Mouse (Mus musculus) bone marrow macrophage, adult 2 months (primary cell): ENCODE data around the gene Map4. TPM values are rescaled to one million over a fixed set of nuclear protein-coding genes. Genes with fewer than 3 reads are reported as not detected.
"Not testable (repeated sequence)": the region's sequence is repeated elsewhere in the genome, so short reads cannot be mapped to it uniquely, and the experiment has no call there.

Experiments used
- H3K27ac ChIP-seq: 2 replicates; pipeline ENCODE4 v1.5.1; 2012; ENCODE audit warnings: low read depth, low read length; ENCODE audit not compliant: insufficient read depth
- H3K4me1 ChIP-seq: 2 replicates; pipeline ENCODE4 v1.6.1; 2012; ENCODE audit warnings: low read length; ENCODE audit not compliant: control insufficient read depth, insufficient read depth
- H3K4me3 ChIP-seq: 2 replicates; pipeline ENCODE4 v1.5.1; 2012; ENCODE audit warnings: mild to moderate bottlenecking, low read length, moderate library complexity; ENCODE audit not compliant: insufficient read depth
- CTCF ChIP-seq: IDR thresholded peaks from 2 replicates; pipeline ENCODE4 v1.5.1; 2012; ENCODE audit warnings: low read depth, mild to moderate bottlenecking, low read length, moderate library complexity
- POLR2A ChIP-seq: IDR thresholded peaks from 2 replicates; pipeline ENCODE4 v1.6.1; 2012; ENCODE audit warnings: mild to moderate bottlenecking, low read depth, low read length, borderline replicate concordance
- polyA plus RNA-seq: library from polyadenylated mRNA; stranded (reverse); fragments of >200 nt; gene quantifications from 2 replicates; pipeline ENCODE4 v1.2.4, GENCODE M21; 2012; ENCODE audit not compliant: missing spikeins, insufficient read depth, insufficient read length

Gene Map4
- polyA plus RNA-seq, 1 experiment = 66.0 TPM

GRCm38 (mm10) chr9:110117779-110118139 is 186.5 kb downstream of the Map4 start, which contains the start of gene Dhx30:
Gene Dhx30, minus strand, starts transcription at chr9:110117830.
- H3K4me3 ChIP-seq = peak within 1 kb of the TSS; percentile 74
- peak within 1 kb of the TSS; percentile 83 for H3K27ac ChIP-seq
- peaks cover 11% of the 10 kb centered on the region for H3K4me1 ChIP-seq
- TF ChIP-seq POLR2A = no peak
- peak; percentile 23; the same call in 1 of the 2 replicates for TF ChIP-seq CTCF

DNA sequence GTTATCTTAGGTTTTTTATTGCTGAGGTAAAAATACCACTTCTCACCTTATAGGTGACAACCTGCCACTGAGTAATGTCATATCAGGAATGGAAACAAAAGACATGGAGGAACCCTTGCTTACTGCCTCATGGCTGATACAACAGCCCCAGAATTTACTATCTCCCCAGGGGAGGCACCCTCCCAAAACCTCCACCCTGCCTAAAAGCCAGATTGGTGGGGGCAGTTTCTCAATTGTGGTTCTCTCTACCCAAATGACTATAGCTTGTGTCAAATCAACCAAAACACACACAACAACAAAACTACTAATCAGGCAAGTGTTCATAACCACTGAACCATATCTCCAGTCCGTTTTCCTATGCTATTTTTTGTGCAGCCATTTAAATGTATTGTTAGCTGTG is 187.0 kb downstream of the Map4 start:
- TF ChIP-seq CTCF = no peak
- TF ChIP-seq POLR2A = no peak
- Histone ChIP-seq H3K4me3 (peak overlapping the region; percentile 74), H3K4me1 (peaks cover 11% of the 10 kb centered on the region), H3K27ac (no peak overlapping the region)

DNA sequence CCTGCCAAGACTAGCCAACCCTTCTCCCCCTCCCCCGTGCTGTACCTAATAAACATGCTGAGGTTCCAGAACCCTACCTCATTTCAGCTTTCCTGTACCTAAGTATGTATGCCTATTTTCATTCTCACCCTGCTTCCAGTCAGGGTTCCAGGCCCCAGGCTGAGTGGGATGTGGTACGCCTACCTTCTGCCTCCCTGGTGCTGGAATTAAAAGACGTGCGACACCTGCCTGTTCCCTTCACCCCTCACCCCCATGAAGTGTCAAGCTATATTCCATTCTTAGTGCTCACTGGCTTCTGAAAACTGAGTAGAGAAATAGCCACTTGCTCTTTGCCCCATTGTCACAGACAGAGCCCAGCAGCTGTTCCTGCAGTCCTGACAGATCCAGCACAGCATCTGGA is 190.2 kb downstream of the Map4 start:
- H3K27ac ChIP-seq = no peak overlapping the region
- peaks cover 12% of the 10 kb centered on the region for H3K4me1 ChIP-seq
- no peak overlapping the region for H3K4me3 ChIP-seq
- TF ChIP-seq POLR2A (no peak), CTCF (no peak)

- TF ChIP-seq CTCF (no peak), POLR2A (no peak)
- Histone ChIP-seq H3K4me3 (no peak overlapping the region), H3K27ac (no peak overlapping the region), H3K4me1 (peaks cover 9% of the 10 kb centered on the region)
These were observed 192.1 kb downstream of the Map4 start for GRCm38 (mm10) chr9:110123322-110123721.

- H3K4me1 ChIP-seq, H3K4me3 ChIP-seq, H3K27ac ChIP-seq: not testable (repeated sequence)
These were observed 192.8 kb downstream of the Map4 start for GRCm38 (mm10) chr9:110124008-110124540.

- peak overlapping the region; percentile 71 for H3K4me3 ChIP-seq
- H3K27ac ChIP-seq = peak overlapping the region; percentile 86
- peaks cover 24% of the 10 kb centered on the region for H3K4me1 ChIP-seq
- no peak for TF ChIP-seq POLR2A
- TF ChIP-seq CTCF = no peak
These were observed 199.8 kb downstream of the Map4 start for GRCm38 (mm10) chr9:110130896-110131524.

GRCm38 (mm10) chr9:110131525-110132197 is 200.4 kb downstream of the Map4 start:
- peak overlapping the region; percentile 88 for H3K4me3 ChIP-seq
- TF ChIP-seq CTCF (no peak), POLR2A (0 out of 2 replicates have a peak, but pooled peaks have one; percentile 46)

DNA sequence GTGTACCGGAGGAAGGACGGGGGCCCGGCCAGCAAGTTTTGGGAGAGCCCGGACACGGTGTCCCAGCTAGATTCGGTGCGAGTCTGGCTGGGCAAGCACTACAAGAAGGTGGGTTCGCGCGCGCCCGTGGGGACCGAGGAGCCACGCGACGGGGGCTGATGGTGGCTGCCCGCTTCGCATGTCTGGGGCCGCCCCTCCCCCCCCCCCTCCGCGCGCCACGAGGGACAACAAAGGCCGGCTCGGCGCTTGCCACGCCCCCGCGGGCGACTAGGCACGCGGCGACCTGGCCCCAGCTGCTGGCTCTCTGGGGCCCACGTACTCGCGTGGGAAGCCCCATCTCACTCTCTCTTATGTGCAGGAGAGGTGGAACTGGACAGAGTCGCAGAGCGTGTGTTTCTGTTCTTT is 200.9 kb downstream of the Map4 start:
- Histone ChIP-seq H3K4me3 (peak overlapping the region; percentile 88), H3K27ac (peak overlapping the region; percentile 55), H3K4me1 (peaks cover 24% of the 10 kb centered on the region)
- TF ChIP-seq POLR2A (no peak), CTCF (no peak)

More at GRCm38 (mm10) chr9:110131525-110132197, 200.4 kb downstream of the Map4 start:
- peak overlapping the region; percentile 86 for H3K27ac ChIP-seq
- peaks cover 24% of the 10 kb centered on the region for H3K4me1 ChIP-seq

GRCm38 (mm10) chr9:110132921-110133320 is 201.7 kb downstream of the Map4 start:
- H3K4me3 ChIP-seq = peak overlapping the region; percentile 88
- TF ChIP-seq CTCF = no peak
- no peak for TF ChIP-seq POLR2A
- H3K27ac ChIP-seq = no peak overlapping the region
- peaks cover 24% of the 10 kb centered on the region for H3K4me1 ChIP-seq

Other genes with a start within 250 kb of the Map4 start
- gene Fbxw18, start 228.8 kb upstream of the Map4 start, polyA plus RNA-seq = not detected in 2 replicates
- gene Fbxw26, start 185.4 kb upstream of the Map4 start, polyA plus RNA-seq = not detected in 2 replicates
- gene Fbxw27, start 140.8 kb upstream of the Map4 start, polyA plus RNA-seq = not detected in 2 replicates
- gene Spink8, start 119.2 kb upstream of the Map4 start, polyA plus RNA-seq = not detected in 2 replicates
- gene Nme6, start 98.7 kb upstream of the Map4 start, polyA plus RNA-seq = 13.9 and 17.6 TPM in 2 replicates
- gene Camp, start 81.8 kb upstream of the Map4 start, polyA plus RNA-seq = not detected in 2 replicates
- gene Cdc25a, start 55.9 kb upstream of the Map4 start, polyA plus RNA-seq = 8.0 and 8.9 TPM in 2 replicates
- gene Smarcc1, start 186.2 kb downstream of the Map4 start, polyA plus RNA-seq = 29.7 and 31.9 TPM in 2 replicates
- gene Dhx30, start 186.4 kb downstream of the Map4 start, polyA plus RNA-seq = 44.1 and 50.5 TPM in 2 replicates